Mouse (Mus musculus) spleen, adult 12 weeks (tissue): ENCODE results near the gene Tmem108.

Experiments
- DNase-seq: peaks from one replicate; pipeline ENCODE4 v3.0.0; 2022; ENCODE audit warnings: low spot score

The Tmem108 gene

GRCm38 (mm10) chr9:103761647-103762084, at the start of gene Tmem108:
Gene Tmem108 (minus strand): TSS chr9:103761837.
- peak; percentile 25 for DNase-seq

- DNase-seq = no peak
Measured at GRCm38 (mm10) chr9:103789029-103789428, 27.4 kb upstream of the Tmem108 start.

GRCm38 (mm10) chr9:103784156-103784555, 22.5 kb upstream of the Tmem108 start:
- DNase-seq = no peak

GRCm38 (mm10) chr9:103783276-103783675, 21.6 kb upstream of the Tmem108 start:
- DNase-seq = no peak

- DNase-seq = no peak
Measured at GRCm38 (mm10) chr9:103782306-103782705, 20.7 kb upstream of the Tmem108 start.

GRCm38 (mm10) chr9:103781407-103781806, 19.8 kb upstream of the Tmem108 start:
- no peak for DNase-seq

GRCm38 (mm10) chr9:103780598-103780997, 19.0 kb upstream of the Tmem108 start:
- DNase-seq = no peak

- DNase-seq = no peak
Measured at GRCm38 (mm10) chr9:103778185-103778584, 16.5 kb upstream of the Tmem108 start.

GRCm38 (mm10) chr9:103761151-103761571, 476 bp downstream of the Tmem108 start:
- no peak for DNase-seq

GRCm38 (mm10) chr9:103760356-103760755, 1.3 kb downstream of the Tmem108 start:
- DNase-seq = no peak

GRCm38 (mm10) chr9:103759829-103760228, 1.8 kb downstream of the Tmem108 start:
- DNase-seq = no peak

GRCm38 (mm10) chr9:103758930-103759695, 2.5 kb downstream of the Tmem108 start:
- peak; percentile 18 for DNase-seq

- no peak for DNase-seq
Measured at GRCm38 (mm10) chr9:103758246-103758645, 3.4 kb downstream of the Tmem108 start.

- no peak for DNase-seq
Measured at GRCm38 (mm10) chr9:103752618-103753017, 9.0 kb downstream of the Tmem108 start.

GRCm38 (mm10) chr9:103751568-103751967, 10.1 kb downstream of the Tmem108 start:
- DNase-seq = no peak

GRCm38 (mm10) chr9:103750491-103750890, 11.1 kb downstream of the Tmem108 start:
- no peak for DNase-seq

- DNase-seq = no peak
Measured at GRCm38 (mm10) chr9:103746598-103746997, 15.0 kb downstream of the Tmem108 start.

- no peak for DNase-seq
Measured at GRCm38 (mm10) chr9:103740145-103740544, 21.5 kb downstream of the Tmem108 start.

GRCm38 (mm10) chr9:103739062-103739461, 22.6 kb downstream of the Tmem108 start:
- no peak for DNase-seq

GRCm38 (mm10) chr9:103729716-103730115, 31.9 kb downstream of the Tmem108 start:
- DNase-seq = no peak

GRCm38 (mm10) chr9:103726751-103727462, 34.7 kb downstream of the Tmem108 start:
- DNase-seq = no peak

- no peak for DNase-seq
Measured at GRCm38 (mm10) chr9:103725497-103725896, 36.1 kb downstream of the Tmem108 start.

- DNase-seq = no peak
Measured at GRCm38 (mm10) chr9:103721486-103721885, 40.2 kb downstream of the Tmem108 start.
